9 mouse cellular contexts compared by ENCODE assay signal in genomic region chr5:126395331-126395730, GRCm38 (mm10).
DNase-seq lines count a peak whose midpoint lies in the region; ATAC-seq and TF ChIP-seq lines count a peak whose summit lies in the region.
"Had no signal": no experiment of that assay in that cellular context is flagged by ENCODE, and none has a peak within 500 bp of the region (broad histone marks: within the 10 kb centered on the region; RNA-seq: fewer than 3 reads in every experiment).

No protein-coding gene starts in this region.

- H3K36me3 ChIP-seq in kidney, postnatal 0 days (ENCODE audit: insufficient read depth, low read length): no peaks in the 10 kb centered on the region
- no peaks in the 10 kb centered on the region for H3K36me3 ChIP-seq in heart, embryonic 12.5 days
- H3K36me3 ChIP-seq: embryonic facial prominence, embryonic 13.5 days had no signal

- TF ChIP-seq CTCF in kidney, postnatal 0 days (IDR thresholded peaks at IDR 0.05; ENCODE audit: low read depth): peak; percentile 61

- DNase-seq in cerebellum, postnatal 25 days: peak; percentile 11 to 42
- peak; percentile 10 for DNase-seq in kidney, postnatal 0 days (ENCODE audit: low spot score)
- DNase-seq in kidney, postnatal 14 days: no peak
- peak; percentile 34 for DNase-seq in ZHBTc4 (ENCODE audit: low read depth, low spot score)
- peak; percentile 17 for DNase-seq in left cerebral cortex, postnatal 4 days
- DNase-seq in thymus, postnatal 36 days: no peak

- no peak for ATAC-seq in cerebellum, adult (ENCODE audit: insufficient number of reproducible peaks, low FRiP score, low TSS enrichment)
- no peak for ATAC-seq in kidney, postnatal 0 days (replicated peaks; ENCODE audit: low FRiP score, low read depth)
- ATAC-seq in heart, embryonic 12.5 days (ENCODE audit: insufficient number of reproducible peaks, low FRiP score): no peak

- no peak overlapping the region for H3K9ac ChIP-seq in kidney, postnatal 0 days (ENCODE audit: low read depth, low read length)
- H3K9ac ChIP-seq in heart, embryonic 12.5 days: no peak overlapping the region
- H3K9ac ChIP-seq: embryonic facial prominence, embryonic 13.5 days had no signal

- 49% methylated on average over 8 of the region's 8 CpGs for WGBS in kidney, postnatal 0 days
- WGBS in heart, embryonic 12.5 days: 45% methylated on average over 8 of the region's 8 CpGs

- H3K4me2 ChIP-seq in kidney, postnatal 0 days (ENCODE audit: low read length): no peak overlapping the region
- no peak overlapping the region for H3K4me2 ChIP-seq in heart, embryonic 12.5 days
- H3K4me2 ChIP-seq: embryonic facial prominence, embryonic 13.5 days had no signal

- intact Hi-C loops in left cerebral cortex, postnatal 4 days (cut with DNase I): no loop called here

- no peaks in the 10 kb centered on the region for H3K4me1 ChIP-seq in kidney, postnatal 0 days (replicated peaks; ENCODE audit: insufficient read depth, low read length)
- no peaks in the 10 kb centered on the region for H3K4me1 ChIP-seq in heart, embryonic 12.5 days (replicated peaks)
- H3K4me1 ChIP-seq: embryonic facial prominence, embryonic 13.5 days had no signal

- H3K9me3 ChIP-seq in kidney, postnatal 0 days (replicated peaks; ENCODE audit: low read length): no peaks in the 10 kb centered on the region
- H3K9me3 ChIP-seq in heart, embryonic 12.5 days (replicated peaks): peaks cover 19% of the 10 kb centered on the region; the same call in 1 of the 2 replicates
- H3K9me3 ChIP-seq: embryonic facial prominence, embryonic 13.5 days had no signal

- H3K4me3 ChIP-seq in kidney, postnatal 0 days (replicated peaks; ENCODE audit: low read depth, low read length): no peak overlapping the region
- H3K4me3 ChIP-seq in heart, embryonic 12.5 days: no peak overlapping the region
- H3K4me3 ChIP-seq: embryonic facial prominence, embryonic 13.5 days had no signal

- no peak overlapping the region for H3K27ac ChIP-seq in kidney, postnatal 0 days
- H3K27ac ChIP-seq in heart, embryonic 12.5 days (ENCODE audit: poor library complexity, severe bottlenecking): no peak overlapping the region
- H3K27ac ChIP-seq: embryonic facial prominence, embryonic 13.5 days had no signal

- no peaks in the 10 kb centered on the region for H3K27me3 ChIP-seq in kidney, postnatal 0 days (ENCODE audit: insufficient read depth, low read length)
- H3K27me3 ChIP-seq in heart, embryonic 12.5 days (replicated peaks): no peaks in the 10 kb centered on the region
- H3K27me3 ChIP-seq: embryonic facial prominence, embryonic 13.5 days had no signal

Comparison
In these comparisons a context has a peak if more than half of its experiments do, and no peak if none do; other contexts are left out.
1. DNase-seq: peak in cerebellum, postnatal 25 days (2 of 2), kidney, postnatal 0 days (single experiment), ZHBTc4 (single experiment) and left cerebral cortex, postnatal 4 days (single experiment); none in kidney, postnatal 14 days (single experiment) and thymus, postnatal 36 days (0 of 2).